Mouse (Mus musculus): Measurements from ENCODE around the gene G6pc3.

The G6pc3 gene

DNA sequence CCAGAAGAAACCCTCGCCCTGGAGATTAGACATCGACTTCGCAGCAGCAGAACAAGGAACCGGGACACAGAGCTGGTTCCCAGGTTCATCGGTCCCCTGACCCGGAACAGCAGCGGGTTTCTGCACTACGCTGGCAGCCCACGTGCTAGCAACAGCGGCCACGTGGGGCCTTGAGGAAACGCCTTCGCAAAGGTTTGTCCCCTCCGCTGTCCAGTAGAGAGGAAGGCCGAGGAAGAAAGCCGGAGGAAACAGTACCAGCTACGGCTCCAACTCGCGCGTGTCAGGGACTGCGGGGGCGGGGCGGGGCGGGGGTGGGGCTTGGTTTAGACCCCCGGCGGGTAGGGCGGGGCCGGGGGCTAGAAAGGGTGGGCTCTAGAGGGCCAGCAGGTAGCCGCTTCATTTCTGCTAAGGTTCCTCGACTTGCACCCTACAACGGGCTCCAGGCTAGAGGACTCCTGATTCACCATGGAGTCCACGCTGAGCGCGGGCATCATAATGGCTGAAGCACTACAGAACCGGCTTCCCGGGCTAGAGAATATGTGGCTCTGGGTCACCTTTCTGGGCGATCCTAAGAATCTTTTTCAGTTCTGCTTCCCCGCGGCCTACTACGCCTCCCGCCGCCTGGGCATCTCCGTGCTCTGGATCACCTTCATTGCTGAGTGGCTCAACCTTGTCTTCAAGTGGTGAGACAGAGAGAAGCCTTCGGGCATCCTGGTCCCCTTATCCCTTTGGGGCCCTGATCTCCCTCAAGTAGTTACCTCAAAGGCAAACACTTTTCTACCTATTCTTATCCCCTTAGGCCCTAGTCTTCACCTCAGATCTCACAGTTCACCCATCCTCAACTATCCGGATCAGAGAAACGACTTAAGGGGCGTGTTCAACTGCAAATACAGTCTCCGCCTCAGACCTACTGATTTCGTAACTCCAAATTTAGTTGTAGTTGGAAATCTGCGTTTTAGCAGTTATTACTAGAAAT, at the start of gene G6pc3:
Gene G6pc3 (plus strand): TSS at position 160 of the 976 bp plus-strand sequence.
- no peak; the same call in 1 of the 2 replicates for TF ChIP-seq GATA4 (IDR thresholded peaks at IDR 0.05; ENCODE audit: insufficient replicate concordance, low read length)

GRCm38 (mm10) chr11:102140508-102140907, 48.9 kb upstream of the G6pc3 start:
- TF ChIP-seq GATA4 (IDR thresholded peaks at IDR 0.05; ENCODE audit: insufficient replicate concordance, low read length) = no peak

DNA sequence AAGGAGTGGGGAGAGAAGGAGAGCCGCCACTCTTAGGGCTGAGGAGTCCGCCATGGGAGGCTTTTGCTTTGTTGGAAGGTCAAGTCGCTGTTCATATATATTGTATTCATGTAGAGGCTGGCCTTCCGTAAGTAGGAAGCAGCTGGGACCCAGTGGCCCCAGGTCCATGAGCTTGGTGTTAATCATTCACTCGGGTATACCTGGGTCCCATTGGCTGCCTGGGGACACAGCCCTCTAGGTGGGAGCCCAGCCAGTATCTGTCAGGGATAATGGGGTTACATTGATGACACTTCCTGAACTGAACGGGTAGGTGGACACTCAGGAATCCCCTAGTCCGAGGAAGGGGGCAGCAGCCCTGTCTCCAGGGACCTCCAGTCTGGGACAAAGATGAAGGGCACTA, 47.1 kb upstream of the G6pc3 start:
- TF ChIP-seq GATA4 (IDR thresholded peaks at IDR 0.05; ENCODE audit: insufficient replicate concordance, low read length) = no peak

- TF ChIP-seq GATA4 (IDR thresholded peaks at IDR 0.05; ENCODE audit: insufficient replicate concordance, low read length) = no peak
Measured at GRCm38 (mm10) chr11:102144957-102145470, 44.4 kb upstream of the G6pc3 start.

DNA sequence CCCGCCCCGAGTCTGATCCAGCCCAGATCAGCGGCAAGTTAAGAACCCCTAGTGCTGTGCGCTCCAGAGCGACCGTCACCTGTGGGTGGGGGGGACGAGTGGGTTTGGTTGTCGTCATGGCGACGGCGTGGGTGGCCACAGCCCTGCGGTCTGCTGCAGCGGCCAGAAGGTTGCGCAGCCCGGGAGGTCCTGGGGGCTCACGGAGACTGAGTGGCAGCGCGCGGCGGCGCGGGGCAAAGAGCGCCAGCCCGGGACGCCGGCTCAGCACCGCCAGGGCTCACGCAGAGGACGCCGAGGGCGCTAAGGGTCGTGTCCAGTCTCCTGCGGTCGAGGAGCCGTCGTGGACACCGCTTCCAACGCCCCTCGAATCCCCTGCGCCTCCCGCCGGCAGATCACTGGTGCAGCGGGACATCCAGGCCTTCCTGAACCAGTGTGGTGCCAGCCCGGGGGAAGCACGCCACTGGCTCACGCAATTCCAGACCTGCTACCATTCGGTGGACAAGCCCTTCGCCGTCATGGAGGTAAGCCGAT, 43.9 kb upstream of the G6pc3 start, which contains the start of gene Nags:
Gene Nags (plus strand): TSS at position 43 of the 531 bp plus-strand sequence.
- no peak for TF ChIP-seq GATA4 (IDR thresholded peaks at IDR 0.05; ENCODE audit: insufficient replicate concordance, low read length)

DNA sequence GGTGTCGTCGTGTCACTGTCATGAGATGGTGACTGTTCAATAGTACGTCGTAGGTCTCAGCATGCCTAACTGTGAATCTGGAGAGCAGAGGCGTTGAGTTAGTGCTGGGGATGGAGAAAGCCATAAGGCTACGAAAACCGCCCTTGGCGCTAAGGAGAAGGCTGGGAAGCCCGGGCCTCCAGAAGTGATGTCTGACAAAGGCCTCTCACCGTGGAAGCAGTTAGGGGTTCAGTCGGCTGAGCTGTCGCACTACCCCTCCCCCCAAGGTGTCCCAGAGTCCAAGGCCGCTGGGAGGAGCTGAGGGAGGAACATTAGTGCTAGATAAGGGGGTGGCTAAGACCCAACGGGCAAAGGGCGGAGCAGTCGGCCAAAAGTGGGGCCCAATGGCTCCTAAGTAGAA, 43.4 kb upstream of the G6pc3 start:
- peak; percentile 91; the same call in 1 of the 2 replicates for TF ChIP-seq GATA4 (IDR thresholded peaks at IDR 0.05; ENCODE audit: insufficient replicate concordance, low read length)

- no peak for TF ChIP-seq GATA4 (IDR thresholded peaks at IDR 0.05; ENCODE audit: insufficient replicate concordance, low read length)
Measured at GRCm38 (mm10) chr11:102146531-102146930, 42.9 kb upstream of the G6pc3 start.

GRCm38 (mm10) chr11:102147213-102147989, 42.0 kb upstream of the G6pc3 start:
- TF ChIP-seq GATA4 (IDR thresholded peaks at IDR 0.05; ENCODE audit: insufficient replicate concordance, low read length) = no peak

GRCm38 (mm10) chr11:102156039-102156785, 33.2 kb upstream of the G6pc3 start, which contains the start of gene Tmem101:
Gene Tmem101, minus strand, starts transcription at chr11:102156404.
- TF ChIP-seq GATA4 (IDR thresholded peaks at IDR 0.05; ENCODE audit: insufficient replicate concordance, low read length) = peak; percentile 92; the same call in 1 of the 2 replicates

DNA sequence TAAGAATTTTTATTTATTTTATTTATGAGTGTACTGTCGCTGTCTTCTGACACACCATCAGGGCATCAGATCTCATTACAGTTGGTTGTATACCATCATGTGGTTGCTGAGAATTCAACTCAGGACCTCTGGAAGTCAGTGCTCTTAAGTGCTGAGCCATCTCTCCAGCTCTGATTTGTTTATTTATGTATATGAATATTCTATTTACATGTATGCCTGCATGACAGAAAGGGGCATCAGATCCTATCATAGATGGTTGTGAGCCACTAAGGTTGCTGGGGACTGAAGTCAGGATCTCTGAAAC, 32.7 kb upstream of the G6pc3 start:
- TF ChIP-seq GATA4 (IDR thresholded peaks at IDR 0.05; ENCODE audit: insufficient replicate concordance, low read length) = no peak

GRCm38 (mm10) chr11:102159781-102160180, 29.6 kb upstream of the G6pc3 start:
- TF ChIP-seq GATA4 (IDR thresholded peaks at IDR 0.05; ENCODE audit: insufficient replicate concordance, low read length) = no peak

GRCm38 (mm10) chr11:102165971-102166722, 23.3 kb upstream of the G6pc3 start:
- TF ChIP-seq GATA4 (IDR thresholded peaks at IDR 0.05; ENCODE audit: insufficient replicate concordance, low read length) = no peak

GRCm38 (mm10) chr11:102167539-102167938, 21.9 kb upstream of the G6pc3 start:
- TF ChIP-seq GATA4 (IDR thresholded peaks at IDR 0.05; ENCODE audit: insufficient replicate concordance, low read length) = no peak

DNA sequence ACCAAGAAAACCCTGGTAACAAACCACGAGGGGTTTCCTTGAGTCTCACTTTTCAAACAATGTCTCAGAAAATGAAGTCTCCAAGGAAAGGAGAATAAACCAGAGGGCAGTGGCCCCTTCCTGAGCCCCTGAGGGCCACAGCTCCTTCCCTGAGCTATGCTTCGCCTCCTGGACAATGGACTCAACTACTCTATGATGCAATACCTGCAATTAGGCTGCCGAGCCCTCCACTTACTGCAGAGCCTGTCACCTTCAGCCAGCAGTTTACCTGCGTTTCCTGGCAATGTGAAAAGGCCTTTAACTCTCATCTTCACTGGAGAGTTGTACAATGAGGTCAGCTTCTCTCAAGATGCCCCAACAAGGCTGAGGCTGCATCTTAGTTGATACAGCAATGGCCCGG, 20.7 kb upstream of the G6pc3 start:
- TF ChIP-seq GATA4 (IDR thresholded peaks at IDR 0.05; ENCODE audit: insufficient replicate concordance, low read length) = no peak
